Mouse (Mus musculus): Measurements from ENCODE around the gene Gpc5. TPM values are rescaled to one million over a fixed set of nuclear protein-coding genes. Genes with fewer than 3 reads are reported as not detected.

The Gpc5 gene
- polyA plus RNA-seq, 1 experiment, result not detected

- H3K4me1 ChIP-seq (ENCODE audit: control insufficient read depth, insufficient read depth, insufficient read length, low read length), result no peaks in the 10 kb centered on the region
- H3K36me3 ChIP-seq (ENCODE audit: control insufficient read depth, insufficient read depth, low read length), result no peaks in the 10 kb centered on the region
- no peak overlapping the region for H3K4me3 ChIP-seq (ENCODE audit: low read depth, low read length)
- WGBS, result 81% methylated on average over 3 of the region's 3 CpGs
- no peak overlapping the region for H3K27ac ChIP-seq (ENCODE audit: insufficient read depth, low read depth, low read length)
- no peaks in the 10 kb centered on the region for H3K27me3 ChIP-seq (ENCODE audit: control insufficient read depth, insufficient read depth, low read length)
- TF ChIP-seq POLR2A (IDR thresholded peaks at IDR 0.05; ENCODE audit: low read depth, low read length) (no peak), CTCF (IDR thresholded peaks at IDR 0.05; ENCODE audit: extremely low read depth, insufficient read length, insufficient replicate concordance, low read depth, low read length) (no peak)
Observed at GRCm38 (mm10) chr14:115349448-115349847, 257.4 kb downstream of the Gpc5 start.

DNA sequence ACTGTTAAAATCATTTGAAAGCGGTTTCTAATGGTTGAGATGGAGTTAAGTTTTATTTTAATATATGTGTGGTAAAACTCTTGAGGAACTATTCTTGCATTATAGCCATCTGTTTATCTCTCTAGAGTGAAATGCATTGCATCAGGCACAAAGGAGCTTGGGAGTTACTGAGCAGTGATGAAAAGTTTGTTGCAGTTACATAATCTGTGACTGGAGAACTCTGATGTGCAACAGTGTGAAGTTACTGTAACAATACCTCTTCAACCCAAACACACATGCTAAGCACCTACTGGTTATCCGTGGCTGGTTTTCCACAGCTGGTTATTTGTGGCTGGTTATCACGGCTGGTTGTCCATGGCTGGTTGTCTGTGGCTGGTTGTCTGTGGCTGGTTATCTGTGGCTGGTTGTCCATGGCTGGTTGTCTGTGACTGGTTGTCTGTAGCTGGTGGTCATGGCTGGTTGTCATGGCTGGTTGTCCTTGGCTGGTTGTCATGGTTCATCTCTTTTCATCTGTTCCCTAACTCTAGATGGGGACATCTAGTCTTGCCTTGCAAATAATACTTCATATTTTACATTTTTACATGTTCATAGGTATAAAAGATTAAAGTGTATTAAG, 273.4 kb downstream of the Gpc5 start:
- Histone ChIP-seq H3K4me1 (ENCODE audit: control insufficient read depth, insufficient read depth, insufficient read length, low read length) (no peaks in the 10 kb centered on the region), H3K27me3 (ENCODE audit: control insufficient read depth, insufficient read depth, low read length) (no peaks in the 10 kb centered on the region), H3K36me3 (ENCODE audit: control insufficient read depth, insufficient read depth, low read length) (no peaks in the 10 kb centered on the region), H3K27ac (ENCODE audit: insufficient read depth, low read depth, low read length) (no peak overlapping the region), H3K4me3 (ENCODE audit: low read depth, low read length) (no peak overlapping the region)
- no peak for TF ChIP-seq CTCF (IDR thresholded peaks at IDR 0.05; ENCODE audit: extremely low read depth, insufficient read length, insufficient replicate concordance, low read depth, low read length)
- TF ChIP-seq POLR2A (IDR thresholded peaks at IDR 0.05; ENCODE audit: low read depth, low read length), result no peak
- WGBS, result 85% methylated on average over 3 of the region's 3 CpGs

- H3K27ac ChIP-seq (ENCODE audit: insufficient read depth, low read depth, low read length), result no peak overlapping the region
- H3K36me3 ChIP-seq (ENCODE audit: control insufficient read depth, insufficient read depth, low read length), result no peaks in the 10 kb centered on the region
- TF ChIP-seq CTCF (IDR thresholded peaks at IDR 0.05; ENCODE audit: extremely low read depth, insufficient read length, insufficient replicate concordance, low read depth, low read length) (no peak), POLR2A (IDR thresholded peaks at IDR 0.05; ENCODE audit: low read depth, low read length) (no peak)
- WGBS, result 83% methylated on average over 15 of the region's 15 CpGs
- H3K4me1 ChIP-seq (ENCODE audit: control insufficient read depth, insufficient read depth, insufficient read length, low read length), result no peaks in the 10 kb centered on the region
- no peak overlapping the region for H3K4me3 ChIP-seq (ENCODE audit: low read depth, low read length)
- no peaks in the 10 kb centered on the region for H3K27me3 ChIP-seq (ENCODE audit: control insufficient read depth, insufficient read depth, low read length)
Observed at GRCm38 (mm10) chr14:115369611-115370167, 277.7 kb downstream of the Gpc5 start.

DNA sequence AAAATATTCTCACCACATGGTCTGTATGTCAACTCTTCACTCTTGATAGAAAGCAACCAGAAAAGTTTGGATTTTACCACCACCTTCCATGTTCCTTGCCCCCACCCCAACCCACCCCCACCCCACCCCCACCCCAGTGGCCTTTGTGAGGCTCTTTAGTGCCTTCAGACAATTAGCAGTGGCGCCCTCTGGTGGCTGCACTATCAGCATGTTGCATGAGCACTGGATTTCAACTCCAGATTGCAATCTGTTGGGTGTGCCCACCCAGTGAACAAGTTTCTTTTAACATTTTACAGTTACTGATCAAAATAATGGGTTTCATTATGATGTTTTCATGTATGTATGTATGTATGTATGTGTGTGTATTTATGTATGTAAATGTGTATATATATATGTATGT, 279.1 kb downstream of the Gpc5 start:
- TF ChIP-seq CTCF (IDR thresholded peaks at IDR 0.05; ENCODE audit: extremely low read depth, insufficient read length, insufficient replicate concordance, low read depth, low read length), result peak; percentile 31; the same call in 1 of the 2 replicates
- no peak for TF ChIP-seq POLR2A (IDR thresholded peaks at IDR 0.05; ENCODE audit: low read depth, low read length)
- 12% methylated on average over 1 of the region's 1 CpGs for WGBS
- no peaks in the 10 kb centered on the region for H3K36me3 ChIP-seq (ENCODE audit: control insufficient read depth, insufficient read depth, low read length)
- H3K27ac ChIP-seq (ENCODE audit: insufficient read depth, low read depth, low read length), result no peak overlapping the region
- no peaks in the 10 kb centered on the region for H3K27me3 ChIP-seq (ENCODE audit: control insufficient read depth, insufficient read depth, low read length)
- no peak overlapping the region for H3K4me3 ChIP-seq (ENCODE audit: low read depth, low read length)
- H3K4me1 ChIP-seq (ENCODE audit: control insufficient read depth, insufficient read depth, insufficient read length, low read length), result no peaks in the 10 kb centered on the region

GRCm38 (mm10) chr14:115391831-115392230, 299.8 kb downstream of the Gpc5 start:
- H3K27ac ChIP-seq (ENCODE audit: insufficient read depth, low read depth, low read length), result no peak overlapping the region
- H3K27me3 ChIP-seq (ENCODE audit: control insufficient read depth, insufficient read depth, low read length), result no peaks in the 10 kb centered on the region
- H3K4me1 ChIP-seq (ENCODE audit: control insufficient read depth, insufficient read depth, insufficient read length, low read length), result no peaks in the 10 kb centered on the region
- WGBS, result 56% methylated on average over 3 of the region's 3 CpGs
- no peak overlapping the region for H3K4me3 ChIP-seq (ENCODE audit: low read depth, low read length)
- no peaks in the 10 kb centered on the region for H3K36me3 ChIP-seq (ENCODE audit: control insufficient read depth, insufficient read depth, low read length)
- no peak for TF ChIP-seq POLR2A (IDR thresholded peaks at IDR 0.05; ENCODE audit: low read depth, low read length)
- no peak for TF ChIP-seq CTCF (IDR thresholded peaks at IDR 0.05; ENCODE audit: extremely low read depth, insufficient read length, insufficient replicate concordance, low read depth, low read length)

DNA sequence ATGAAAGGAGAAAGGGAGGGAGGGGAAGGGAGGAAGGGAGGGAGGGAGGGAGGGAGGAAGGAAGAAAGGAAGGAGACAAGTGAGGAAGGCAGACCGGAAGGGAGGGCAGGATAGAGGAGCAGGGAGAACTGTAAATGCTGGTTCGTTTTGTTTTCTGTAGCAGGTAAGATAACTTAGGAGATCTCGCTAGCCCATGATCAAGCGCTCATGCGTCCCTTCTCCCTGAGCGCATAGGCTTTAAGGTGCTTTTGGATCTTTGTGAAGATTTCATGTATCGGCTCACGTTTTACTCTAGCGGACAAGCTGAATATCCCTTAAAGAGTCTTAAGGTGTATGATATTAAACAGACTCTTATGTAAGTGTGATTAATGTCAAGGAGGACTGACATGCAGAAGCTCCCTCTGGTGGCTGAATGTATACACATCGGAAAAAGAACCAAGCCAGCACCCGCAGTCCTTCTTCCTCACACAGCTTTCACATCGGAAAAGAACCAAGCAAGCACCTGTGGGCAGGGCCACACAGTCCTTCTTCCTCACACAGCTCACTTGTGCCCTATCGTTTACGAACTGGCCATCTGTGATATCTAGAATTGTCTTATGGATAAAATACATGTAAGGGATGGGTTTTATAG, 301.0 kb downstream of the Gpc5 start:
- H3K4me3 ChIP-seq (ENCODE audit: low read depth, low read length), result no peak overlapping the region
- no peak for TF ChIP-seq POLR2A (IDR thresholded peaks at IDR 0.05; ENCODE audit: low read depth, low read length)
- H3K27me3 ChIP-seq (ENCODE audit: control insufficient read depth, insufficient read depth, low read length), result no peaks in the 10 kb centered on the region
- 48% methylated on average over 14 of the region's 14 CpGs for WGBS
- H3K36me3 ChIP-seq (ENCODE audit: control insufficient read depth, insufficient read depth, low read length), result no peaks in the 10 kb centered on the region
- H3K27ac ChIP-seq (ENCODE audit: insufficient read depth, low read depth, low read length), result no peak overlapping the region
- H3K4me1 ChIP-seq (ENCODE audit: control insufficient read depth, insufficient read depth, insufficient read length, low read length), result no peaks in the 10 kb centered on the region

DNA sequence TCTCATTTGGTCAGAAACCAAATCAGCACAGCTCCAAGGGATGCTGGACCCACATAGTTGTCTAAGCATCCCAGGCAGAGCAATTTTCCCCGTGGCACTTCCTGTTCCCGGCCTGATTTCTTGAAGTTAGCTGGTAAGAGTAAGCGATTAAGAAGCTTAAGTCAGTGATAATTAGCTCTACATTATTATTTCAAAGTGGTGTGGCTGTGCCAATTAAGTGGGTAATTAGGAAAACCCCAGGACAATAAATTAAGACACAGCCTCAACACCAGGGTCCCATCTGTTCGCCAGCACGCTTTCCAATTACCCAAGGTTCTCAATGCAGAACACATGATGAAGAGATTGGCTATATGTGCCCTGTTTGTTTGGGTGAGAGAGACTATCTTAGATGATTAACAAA, 314.6 kb downstream of the Gpc5 start:
- H3K36me3 ChIP-seq (ENCODE audit: control insufficient read depth, insufficient read depth, low read length), result no peaks in the 10 kb centered on the region
- H3K4me3 ChIP-seq (ENCODE audit: low read depth, low read length), result no peak overlapping the region
- no peak for TF ChIP-seq CTCF (IDR thresholded peaks at IDR 0.05; ENCODE audit: extremely low read depth, insufficient read length, insufficient replicate concordance, low read depth, low read length)
- no peak for TF ChIP-seq POLR2A (IDR thresholded peaks at IDR 0.05; ENCODE audit: low read depth, low read length)
- no peak overlapping the region for H3K27ac ChIP-seq (ENCODE audit: insufficient read depth, low read depth, low read length)
- H3K27me3 ChIP-seq (ENCODE audit: control insufficient read depth, insufficient read depth, low read length), result no peaks in the 10 kb centered on the region
- no peaks in the 10 kb centered on the region for H3K4me1 ChIP-seq (ENCODE audit: control insufficient read depth, insufficient read depth, insufficient read length, low read length)
- 72% methylated on average over 5 of the region's 5 CpGs for WGBS
